Mouse (Mus musculus) kidney, adult 2 months (tissue): ENCODE results near the gene Top3b. TPM values are rescaled to one million over a fixed set of nuclear protein-coding genes. Genes with fewer than 3 reads are reported as not detected.
A peak's percentile ranks its signal among the peaks of the same experiment; 100 is the strongest.
"Not testable (repeated sequence)": the region's sequence is repeated elsewhere in the genome, so short reads cannot be mapped to it uniquely, and the experiment has no call there.

ENCODE experiments used
- DNase-seq: peaks from one replicate; pipeline ENCODE4 v3.0.0; 2021
- H3K27ac ChIP-seq: fragments of 200-500 bp; 2 replicates; pipeline ENCODE4 v1.5.1; 2012; ENCODE audit warnings: low read depth, low read length, control low read depth, inconsistent platforms; ENCODE audit not compliant: insufficient read depth
- H3K27me3 ChIP-seq: fragments of 200-500 bp; replicated peaks from 2 replicates; pipeline ENCODE4 v1.6.1; 2012; ENCODE audit warnings: mild to moderate bottlenecking, moderate library complexity, low read length, inconsistent platforms; ENCODE audit not compliant: control insufficient read depth, insufficient read depth
- H3K36me3 ChIP-seq: fragments of 200-500 bp; 2 replicates; pipeline ENCODE4 v1.6.1; 2012; ENCODE audit warnings: mild to moderate bottlenecking, moderate library complexity, low read length, inconsistent platforms; ENCODE audit not compliant: control insufficient read depth, insufficient read depth
- H3K4me1 ChIP-seq: fragments of 200-500 bp; 2 replicates; pipeline ENCODE4 v1.6.1; 2011; ENCODE audit warnings: low read length; ENCODE audit not compliant: control insufficient read depth, insufficient read depth
- H3K4me3 ChIP-seq: fragments of 200-500 bp; 2 replicates; pipeline ENCODE4 v1.5.1; 2011; ENCODE audit warnings: mild to moderate bottlenecking, low read depth, low read length, control low read depth; ENCODE audit not compliant: insufficient read depth
- CTCF ChIP-seq: fragments of 200-500 bp; conservative IDR thresholded peaks from 2 replicates; pipeline ENCODE4 v1.5.1; 2011; ENCODE audit warnings: low read depth, mild to moderate bottlenecking, control low read depth, low read length, moderate library complexity, mixed read lengths; ENCODE audit not compliant: insufficient read depth, insufficient read length
- POLR2A ChIP-seq: fragments of 200-500 bp; IDR thresholded peaks from one replicate; pipeline ENCODE4 v1.6.1; 2011; ENCODE audit warnings: low read depth, low read length, control low read depth
- WGBS: fragments of 180-500 bp; shearing (Covaris S2); methylation state at CpG from one replicate; pipeline ENCODE4 v1.1.7; 2018; 5-methylcytosine and 5-hydroxymethylcytosine counted together
- polyA plus RNA-seq: library from polyadenylated mRNA; depleted of rRNA; stranded (reverse); fragments of >200 nt; gene quantifications from 2 replicates; pipeline ENCODE4 v1.2.3, GENCODE M21; 2012

Top3b gene
- polyA plus RNA-seq, 1 experiment, result 93.6 TPM

GRCm38 (mm10) chr16:16854836-16855235 is 15.7 kb upstream of the Top3b start:
- 17% methylated on average over 6 of the region's 6 CpGs for WGBS
- no peaks in the 10 kb centered on the region for H3K27me3 ChIP-seq
- TF ChIP-seq POLR2A (no peak), CTCF (peak; percentile 67)
- no peaks in the 10 kb centered on the region for H3K36me3 ChIP-seq
- H3K4me1 ChIP-seq, result no peaks in the 10 kb centered on the region
- DNase-seq, result peak; percentile 77
- no peak overlapping the region for H3K27ac ChIP-seq
- H3K4me3 ChIP-seq, result no peak overlapping the region

GRCm38 (mm10) chr16:16855541-16855940 is 15.0 kb upstream of the Top3b start:
- H3K27ac ChIP-seq, result no peak overlapping the region; the same call in 1 of the 2 replicates
- no peak for TF ChIP-seq POLR2A
- no peak for TF ChIP-seq CTCF
- WGBS, result 94% methylated on average over 1 of the region's 1 CpGs
- no peaks in the 10 kb centered on the region for H3K4me1 ChIP-seq
- H3K36me3 ChIP-seq, result no peaks in the 10 kb centered on the region
- no peak for DNase-seq
- H3K4me3 ChIP-seq, result no peak overlapping the region
- H3K27me3 ChIP-seq, result no peaks in the 10 kb centered on the region

GRCm38 (mm10) chr16:16856054-16856453 is 14.5 kb upstream of the Top3b start:
- DNase-seq, H3K27me3 ChIP-seq, H3K4me3 ChIP-seq, H3K27ac ChIP-seq, H3K36me3 ChIP-seq, H3K4me1 ChIP-seq: not testable (repeated sequence)
- WGBS, result 86% methylated on average over 9 of the region's 9 CpGs

GRCm38 (mm10) chr16:16856731-16857476 is 13.6 kb upstream of the Top3b start:
- no peak overlapping the region for H3K4me3 ChIP-seq
- no peak overlapping the region for H3K27ac ChIP-seq
- no peak for DNase-seq
- WGBS, result 74% methylated on average over 13 of the region's 13 CpGs
- no peaks in the 10 kb centered on the region for H3K4me1 ChIP-seq
- H3K27me3 ChIP-seq, result no peaks in the 10 kb centered on the region
- no peak for TF ChIP-seq POLR2A
- no peak for TF ChIP-seq CTCF
- H3K36me3 ChIP-seq, result no peaks in the 10 kb centered on the region

DNA sequence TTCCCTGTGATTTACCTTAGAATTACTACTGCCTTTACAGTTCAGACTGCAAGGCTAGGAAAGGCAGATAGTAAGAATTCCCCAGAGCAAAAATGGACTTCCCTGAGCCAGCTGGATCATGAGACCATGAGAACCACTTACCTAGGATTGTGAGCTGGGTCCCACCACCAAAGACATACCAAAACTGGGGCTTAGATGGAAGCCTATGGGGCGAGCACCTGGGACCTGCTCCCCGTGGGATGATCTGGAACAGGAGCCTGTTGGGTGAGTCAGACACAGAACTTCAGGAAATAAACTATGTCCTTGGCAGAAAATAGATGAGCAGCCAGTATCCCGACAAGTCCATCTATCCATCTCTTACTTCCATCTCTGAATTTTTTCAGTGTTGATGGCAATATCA is 8.2 kb upstream of the Top3b start:
- Histone ChIP-seq H3K36me3 (no peaks in the 10 kb centered on the region), H3K27ac (no peak overlapping the region), H3K4me3 (no peak overlapping the region), H3K27me3 (no peaks in the 10 kb centered on the region), H3K4me1 (no peaks in the 10 kb centered on the region; the same call in 1 of the 2 replicates)
- TF ChIP-seq CTCF, result no peak
- DNase-seq, result no peak
- WGBS, result 79% methylated on average over 3 of the region's 3 CpGs

DNA sequence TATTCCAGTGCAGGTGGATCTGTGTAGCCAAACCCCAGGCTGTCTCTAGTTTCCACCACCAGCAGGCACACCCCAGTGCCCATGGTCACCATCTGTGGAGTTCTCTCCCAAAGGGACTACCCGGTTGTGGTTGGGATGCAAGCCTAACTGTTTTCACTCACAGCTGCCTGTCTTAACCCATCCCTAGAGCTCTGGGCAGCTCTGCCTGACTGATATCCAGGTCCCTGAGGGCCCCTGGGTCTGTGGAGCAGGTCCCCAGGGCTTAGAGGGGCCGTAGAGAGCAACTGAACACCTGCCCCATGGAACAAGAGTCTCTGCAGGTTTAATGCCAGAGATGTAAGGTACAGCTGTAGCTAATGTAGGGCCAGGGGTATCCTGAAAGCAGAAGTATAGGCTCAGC is 6.6 kb upstream of the Top3b start, which contains the start of gene Igll1:
Gene Igll1 (minus strand): TSS at position 8 of the 400 bp plus-strand sequence.
- no peaks in the 10 kb centered on the region; the same call in 1 of the 2 replicates for H3K4me1 ChIP-seq
- TF ChIP-seq POLR2A (no peak), CTCF (no peak)
- no peak for DNase-seq
- whole genome bisulfite sequencing, result 73% methylated on average over 2 of the region's 2 CpGs
- peak within 1 kb of the TSS; percentile 76 for H3K27ac ChIP-seq
- no peak within 1 kb of the TSS for H3K4me3 ChIP-seq
- no peaks in the 10 kb centered on the region for H3K27me3 ChIP-seq
- H3K36me3 ChIP-seq, result no peaks in the 10 kb centered on the region

DNA sequence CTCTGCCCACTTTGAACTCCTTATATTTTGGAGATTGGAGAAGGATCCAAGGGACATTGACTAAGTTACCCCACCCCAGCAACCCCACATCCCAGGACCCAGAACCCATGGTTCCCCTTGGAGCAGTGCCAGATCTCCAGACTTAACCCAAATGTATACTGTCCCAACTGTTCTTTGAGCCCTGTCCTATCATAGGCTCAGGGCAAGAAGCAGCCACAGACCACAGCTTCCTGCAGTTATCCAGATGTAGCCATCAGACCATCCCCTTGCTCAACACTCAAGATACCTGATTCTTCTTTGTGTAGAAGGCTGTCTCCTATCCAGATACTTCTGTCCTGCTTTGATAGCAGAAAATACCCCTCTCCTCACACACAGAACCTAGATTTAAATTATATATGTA is 5.3 kb upstream of the Top3b start:
- no peak for DNase-seq
- TF ChIP-seq POLR2A, result no peak
- no peak for TF ChIP-seq CTCF
- Histone ChIP-seq H3K27me3 (no peaks in the 10 kb centered on the region), H3K4me3 (no peak overlapping the region), H3K36me3 (no peaks in the 10 kb centered on the region), H3K27ac (peak overlapping the region; percentile 76), H3K4me1 (no peaks in the 10 kb centered on the region; the same call in 1 of the 2 replicates)
